Mouse (Mus musculus) forebrain, embryonic 16.5 days (tissue): Measurements from ENCODE around the gene Sppl3. TPM values are rescaled to one million over a fixed set of nuclear protein-coding genes. Genes with fewer than 3 reads are reported as not detected.

ENCODE experiments used
- ATAC-seq: fragments of 200-750 bp; cut with Nextera tagmentation; 2 replicates; pipeline ENCODE4 v1.8.0; 2017; ENCODE audit warnings: mild to moderate bottlenecking, moderate library complexity
- H3K27ac ChIP-seq: fragments of 300-500 bp; sonication (generic); 2 replicates; pipeline ENCODE4 v1.5.1; 2014; ENCODE audit warnings: low read length, control low read depth
- H3K27me3 ChIP-seq: fragments of 300-500 bp; sonication (generic); replicated peaks from 2 replicates; pipeline ENCODE4 v1.6.1; 2014; ENCODE audit warnings: low read length; ENCODE audit not compliant: control insufficient read depth, insufficient read depth
- H3K36me3 ChIP-seq: fragments of 300-500 bp; sonication (generic); 2 replicates; pipeline ENCODE4 v1.6.1; 2014; ENCODE audit not compliant: control insufficient read depth, insufficient read depth
- H3K4me1 ChIP-seq: fragments of 300-500 bp; sonication (generic); replicated peaks from 2 replicates; pipeline ENCODE4 v1.6.1; 2014; ENCODE audit warnings: low read length; ENCODE audit not compliant: control insufficient read depth, insufficient read depth
- H3K4me2 ChIP-seq: fragments of 300-500 bp; sonication (generic); 2 replicates; pipeline ENCODE4 v1.6.1; 2014; ENCODE audit warnings: mild to moderate bottlenecking, low read length, control low read depth
- H3K4me3 ChIP-seq: fragments of 300-500 bp; sonication (generic); replicated peaks from 2 replicates; pipeline ENCODE4 v1.5.1; 2014; ENCODE audit warnings: mild to moderate bottlenecking, low read length, control low read depth
- H3K9ac ChIP-seq: fragments of 300-500 bp; sonication (generic); replicated peaks from 2 replicates; pipeline ENCODE4 v1.6.1; 2014; ENCODE audit warnings: low read depth, low read length, control low read depth
- H3K9me3 ChIP-seq: fragments of 300-500 bp; sonication (generic); 2 replicates; pipeline ENCODE4 v1.6.1; 2016; ENCODE audit warnings: low read length; ENCODE audit not compliant: control insufficient read depth
- WGBS: fragments of 180-500 bp; shearing (Covaris S2); extraction: QIAGEN DNeasy Blood & Tissue Kit; methylation state at CpG from one replicate; pipeline ENCODE4 v1.1.7; 2014; 5-methylcytosine and 5-hydroxymethylcytosine counted together
- polyA plus RNA-seq: library from polyadenylated mRNA; unstranded; fragments of >200 nt; fragmentation: Nextera tagmentation; extraction: Ambion mirVana; gene quantifications from 2 replicates; pipeline ENCODE4 v1.2.1, GENCODE M21; 2015

The Sppl3 gene
- polyA plus RNA-seq, 1 experiment from 2014 or later, result 16.6 TPM

DNA sequence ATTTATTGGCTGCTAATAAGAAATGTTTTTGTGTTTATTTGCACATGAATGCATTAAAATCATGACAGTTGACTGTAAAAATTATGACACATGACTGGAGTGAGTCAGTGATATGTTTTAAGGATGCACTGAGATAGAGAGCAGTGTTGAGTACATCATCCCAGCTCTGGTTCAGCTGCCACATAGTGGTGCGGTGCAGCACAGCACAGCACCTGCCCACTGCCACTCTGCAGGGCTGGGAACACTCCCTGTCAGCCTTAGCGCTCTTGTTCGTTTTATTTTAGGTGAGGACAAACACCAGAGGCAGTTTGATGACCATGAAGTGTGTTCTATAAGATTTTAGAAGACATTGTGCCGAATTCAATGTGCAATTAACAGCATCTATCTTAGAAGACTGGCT, 15.2 kb downstream of the Sppl3 start:
- Histone ChIP-seq H3K27me3 (no peaks in the 10 kb centered on the region), H3K4me1 (no peaks in the 10 kb centered on the region), H3K4me3 (no peak overlapping the region), H3K27ac (no peak overlapping the region), H3K36me3 (no peaks in the 10 kb centered on the region), H3K9me3 (no peaks in the 10 kb centered on the region), H3K9ac (no peak overlapping the region), H3K4me2 (no peak overlapping the region)
- 83% methylated on average over 4 of the region's 4 CpGs for WGBS
- no peak for ATAC-seq

DNA sequence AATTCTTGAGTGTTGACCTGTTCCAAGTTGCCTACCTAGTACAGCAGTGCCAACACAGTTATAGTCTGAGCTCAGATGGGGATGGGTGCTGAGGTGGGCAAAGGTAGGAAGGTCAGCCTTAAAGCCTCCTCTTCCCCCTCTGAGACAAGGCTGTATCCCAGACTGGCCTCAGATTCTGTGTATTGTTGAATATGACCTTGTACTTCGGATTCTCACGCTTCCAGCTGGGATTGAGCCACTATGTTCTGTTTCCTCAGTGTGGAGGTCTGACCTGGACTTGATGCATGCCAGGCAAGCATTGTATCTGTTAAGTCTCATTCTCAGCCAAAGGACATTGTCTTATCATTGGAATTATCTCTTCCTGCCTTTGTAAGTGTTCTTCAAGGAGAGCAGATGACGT, 16.2 kb downstream of the Sppl3 start:
- Histone ChIP-seq H3K27ac (no peak overlapping the region), H3K27me3 (no peaks in the 10 kb centered on the region), H3K4me3 (no peak overlapping the region), H3K4me1 (no peaks in the 10 kb centered on the region), H3K9ac (no peak overlapping the region), H3K4me2 (no peak overlapping the region), H3K36me3 (no peaks in the 10 kb centered on the region), H3K9me3 (no peaks in the 10 kb centered on the region)
- 85% methylated on average over 3 of the region's 3 CpGs for WGBS
- ATAC-seq, result no peak

DNA sequence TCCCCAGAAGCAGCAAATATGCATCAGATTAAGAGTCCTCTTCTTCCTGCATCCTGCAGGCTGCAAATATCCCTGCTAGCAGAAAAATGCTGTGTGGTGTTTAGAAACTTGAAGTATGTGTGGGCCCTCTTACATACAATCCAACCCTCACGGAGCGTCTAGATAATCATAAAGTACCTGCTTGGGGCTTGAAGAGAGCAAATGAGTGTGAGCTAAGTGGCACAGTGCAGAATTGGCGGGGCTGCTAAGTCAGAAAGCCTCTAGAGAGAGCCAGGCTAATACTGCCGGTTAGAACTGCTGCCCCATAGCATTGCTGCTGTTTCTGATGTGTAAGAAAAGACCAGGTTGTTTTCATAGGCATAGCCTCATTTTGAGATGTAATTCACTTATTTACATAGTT, 18.0 kb downstream of the Sppl3 start:
- Histone ChIP-seq H3K4me1 (no peaks in the 10 kb centered on the region), H3K9ac (no peak overlapping the region), H3K4me2 (no peak overlapping the region), H3K4me3 (no peak overlapping the region), H3K27ac (no peak overlapping the region), H3K36me3 (no peaks in the 10 kb centered on the region), H3K9me3 (no peaks in the 10 kb centered on the region), H3K27me3 (no peaks in the 10 kb centered on the region)
- 97% methylated on average over 4 of the region's 4 CpGs for WGBS
- no peak for ATAC-seq

DNA sequence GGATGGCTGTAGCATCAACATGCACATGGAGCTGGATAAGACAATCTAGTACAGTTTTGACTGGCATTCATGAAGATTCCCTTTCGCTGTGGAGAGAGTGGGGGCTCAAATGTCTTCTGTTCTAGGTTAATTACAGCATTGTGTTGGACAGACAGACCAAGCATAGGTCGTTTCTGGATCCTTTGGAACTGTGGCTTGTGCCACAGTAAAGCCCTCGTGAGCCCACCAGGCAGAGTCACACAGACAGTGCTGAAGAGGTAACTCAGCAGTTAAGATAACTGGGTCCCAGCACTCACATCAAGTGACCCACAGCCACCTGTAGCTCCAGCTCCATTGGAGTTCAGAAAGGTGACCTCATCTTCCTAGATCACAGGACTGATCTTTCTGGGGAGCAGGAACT, 18.6 kb downstream of the Sppl3 start:
- Histone ChIP-seq H3K4me3 (no peak overlapping the region), H3K4me2 (no peak overlapping the region), H3K4me1 (no peaks in the 10 kb centered on the region), H3K36me3 (no peaks in the 10 kb centered on the region), H3K9me3 (no peaks in the 10 kb centered on the region), H3K9ac (no peak overlapping the region), H3K27ac (no peak overlapping the region), H3K27me3 (no peaks in the 10 kb centered on the region)
- 90% methylated on average over 3 of the region's 3 CpGs for WGBS
- ATAC-seq, result no peak

DNA sequence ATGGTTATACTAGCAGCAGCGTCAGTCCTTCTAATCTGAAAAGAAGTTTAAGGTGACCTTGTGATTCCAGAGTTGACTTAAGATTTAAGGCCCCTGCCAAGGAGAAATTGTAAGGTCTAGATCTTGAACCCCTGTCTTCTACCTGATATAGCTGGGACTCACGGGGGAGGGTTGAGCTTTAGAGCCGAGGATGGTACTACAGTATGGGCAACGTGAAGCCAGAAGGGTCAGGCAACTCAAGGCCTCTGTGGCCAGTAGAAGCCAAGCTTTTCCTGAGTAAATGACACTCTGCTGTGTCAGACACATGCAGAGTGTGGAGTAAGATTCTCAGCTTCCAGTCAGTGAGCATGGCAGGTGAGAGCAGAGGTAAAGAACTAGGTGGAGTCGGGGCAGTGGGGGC, 20.6 kb downstream of the Sppl3 start:
- H3K4me2 ChIP-seq, result no peak overlapping the region
- no peaks in the 10 kb centered on the region for H3K4me1 ChIP-seq
- H3K27me3 ChIP-seq, result no peaks in the 10 kb centered on the region
- H3K9ac ChIP-seq, result no peak overlapping the region
- WGBS, result 82% methylated on average over 5 of the region's 5 CpGs
- no peaks in the 10 kb centered on the region for H3K36me3 ChIP-seq
- ATAC-seq, result no peak
- no peaks in the 10 kb centered on the region for H3K9me3 ChIP-seq
- no peak overlapping the region for H3K4me3 ChIP-seq
- no peak overlapping the region for H3K27ac ChIP-seq

DNA sequence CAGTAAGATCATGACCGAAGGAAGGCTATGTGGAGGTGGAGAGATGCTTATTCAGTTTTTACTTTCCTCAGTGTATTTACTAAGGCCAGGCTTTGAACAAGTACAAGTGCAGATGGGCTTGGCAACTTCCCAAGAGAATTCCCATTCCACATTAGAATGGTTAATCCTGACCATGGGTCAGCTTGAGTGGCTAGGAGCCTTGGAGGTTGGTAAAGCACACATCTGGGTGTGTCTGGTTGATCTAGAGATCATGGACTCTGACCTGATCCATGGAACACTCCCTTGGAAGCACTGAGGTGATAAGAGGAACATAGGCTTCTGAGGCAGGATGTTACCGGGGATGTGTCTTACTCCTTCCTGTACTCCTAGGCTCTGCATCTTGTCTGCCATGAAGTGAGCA, 21.7 kb downstream of the Sppl3 start:
- H3K27me3 ChIP-seq, result no peaks in the 10 kb centered on the region
- H3K4me2 ChIP-seq, result no peak overlapping the region
- no peaks in the 10 kb centered on the region for H3K4me1 ChIP-seq
- no peak overlapping the region for H3K4me3 ChIP-seq
- 96% methylated on average over 2 of the region's 2 CpGs for WGBS
- no peak for ATAC-seq
- no peaks in the 10 kb centered on the region for H3K36me3 ChIP-seq
- no peaks in the 10 kb centered on the region for H3K9me3 ChIP-seq
- no peak overlapping the region for H3K9ac ChIP-seq
- no peak overlapping the region for H3K27ac ChIP-seq

DNA sequence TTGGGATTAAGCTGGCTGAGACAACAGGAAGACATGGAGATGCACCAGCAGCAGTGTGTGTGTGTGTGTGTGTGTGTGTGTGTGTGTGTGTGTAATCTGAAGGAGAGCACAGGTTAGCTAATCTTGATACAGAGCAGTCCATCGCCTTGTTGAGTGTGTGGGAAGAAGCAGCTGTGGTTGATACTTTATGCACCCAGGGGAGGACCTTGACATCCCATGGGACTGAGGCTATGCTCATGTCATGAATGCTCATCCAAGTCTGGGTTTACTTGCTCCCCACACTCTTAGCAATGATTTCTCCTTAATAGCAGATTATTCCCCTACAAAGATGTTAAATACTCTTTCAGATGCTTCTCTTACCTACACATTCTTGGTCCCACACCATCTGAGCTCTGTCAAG, 24.3 kb downstream of the Sppl3 start:
- no peak overlapping the region for H3K27ac ChIP-seq
- no peak for ATAC-seq
- no peak overlapping the region for H3K9ac ChIP-seq
- H3K36me3 ChIP-seq, result no peaks in the 10 kb centered on the region
- WGBS, result 89% methylated on average over 1 of the region's 1 CpGs
- no peak overlapping the region for H3K4me3 ChIP-seq
- H3K27me3 ChIP-seq, result no peaks in the 10 kb centered on the region
- no peak overlapping the region for H3K4me2 ChIP-seq
- H3K9me3 ChIP-seq, result no peaks in the 10 kb centered on the region
- no peaks in the 10 kb centered on the region for H3K4me1 ChIP-seq

DNA sequence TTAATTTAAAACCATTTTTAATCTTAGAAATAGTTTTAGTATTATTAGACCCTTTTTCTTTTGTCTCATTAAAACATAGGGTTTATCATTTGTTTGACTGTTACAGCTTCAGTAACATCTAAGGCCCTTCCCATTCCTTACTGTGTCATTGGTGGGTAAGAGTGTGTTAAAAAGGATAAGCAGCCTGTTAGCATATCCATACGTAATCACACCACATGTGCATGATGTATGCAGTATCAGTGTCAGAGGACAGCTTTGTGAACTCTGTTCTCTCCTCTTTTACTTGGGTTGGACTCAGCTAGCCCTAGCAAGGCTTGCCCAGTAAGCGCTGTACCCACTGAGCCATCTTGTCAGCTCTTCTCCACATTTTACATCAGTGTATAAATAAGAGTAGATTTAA, 26.2 kb downstream of the Sppl3 start:
- 87% methylated on average over 2 of the region's 2 CpGs for WGBS
- Histone ChIP-seq H3K4me2 (no peak overlapping the region), H3K27ac (no peak overlapping the region), H3K9me3 (no peaks in the 10 kb centered on the region), H3K9ac (no peak overlapping the region), H3K27me3 (no peaks in the 10 kb centered on the region), H3K4me1 (no peaks in the 10 kb centered on the region), H3K4me3 (no peak overlapping the region), H3K36me3 (no peaks in the 10 kb centered on the region)
- ATAC-seq, result no peak

DNA sequence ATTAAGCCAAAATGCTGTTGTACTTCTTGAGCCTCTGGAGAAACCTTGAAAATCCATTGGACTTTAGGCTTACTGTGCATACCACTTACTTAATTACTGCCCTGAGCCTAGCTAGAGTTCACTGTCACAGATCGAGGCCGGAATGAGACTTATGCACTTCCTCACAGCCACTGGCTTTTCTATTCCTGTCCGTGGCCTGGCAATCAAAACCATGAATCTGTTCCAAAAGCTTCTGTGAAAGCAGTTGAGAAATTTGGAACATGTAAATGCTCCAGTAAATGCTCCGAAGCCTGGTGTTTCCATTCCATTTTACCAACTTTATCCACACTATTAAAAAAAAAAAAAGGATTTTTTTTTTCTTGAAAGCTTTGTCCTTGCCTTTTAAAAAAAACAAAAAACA, 29.8 kb downstream of the Sppl3 start:
- H3K4me1 ChIP-seq, result no peaks in the 10 kb centered on the region
- no peak overlapping the region for H3K9ac ChIP-seq
- no peaks in the 10 kb centered on the region for H3K9me3 ChIP-seq
- no peak overlapping the region for H3K4me3 ChIP-seq
- H3K27ac ChIP-seq, result no peak overlapping the region
- 69% methylated on average over 4 of the region's 4 CpGs for WGBS
- H3K27me3 ChIP-seq, result no peaks in the 10 kb centered on the region
- ATAC-seq, result no peak
- no peaks in the 10 kb centered on the region for H3K36me3 ChIP-seq
- H3K4me2 ChIP-seq, result no peak overlapping the region

DNA sequence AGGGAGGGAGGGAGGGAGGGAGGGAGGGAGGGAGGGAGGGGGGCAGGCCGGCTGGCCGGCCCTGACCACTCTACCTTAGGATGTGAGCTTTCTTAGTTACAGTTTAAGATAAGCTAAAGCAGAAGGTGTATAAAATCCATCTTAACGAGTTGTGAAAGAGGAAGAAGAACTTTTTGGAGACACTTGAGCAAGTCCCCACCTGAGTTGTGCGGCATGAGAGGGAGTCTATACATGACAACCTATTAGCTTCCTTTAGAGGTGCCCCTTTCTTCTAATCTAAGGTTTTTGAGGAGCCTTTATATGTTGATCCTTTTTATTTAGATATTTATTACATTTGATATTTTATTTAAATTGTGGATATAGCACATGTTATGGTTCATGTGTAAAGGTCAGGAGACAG, 32.7 kb downstream of the Sppl3 start:
- Histone ChIP-seq H3K4me1 (no peaks in the 10 kb centered on the region), H3K36me3 (no peaks in the 10 kb centered on the region), H3K27me3 (no peaks in the 10 kb centered on the region), H3K4me2 (no peak overlapping the region), H3K9me3 (no peaks in the 10 kb centered on the region), H3K4me3 (no peak overlapping the region), H3K9ac (no peak overlapping the region), H3K27ac (no peak overlapping the region)
- no peak for ATAC-seq
- 92% methylated on average over 4 of the region's 4 CpGs for WGBS
